Mouse (Mus musculus): ENCODE data around the gene Lrsam1.

The Lrsam1 gene

GRCm38 (mm10) chr2:32903470-32903869 is 57.9 kb downstream of the Lrsam1 start:
- ATAC-seq (ENCODE audit: insufficient number of reproducible peaks, low FRiP score, low TSS enrichment): no peak

- no peak for ATAC-seq (ENCODE audit: insufficient number of reproducible peaks, low FRiP score, low TSS enrichment)
Observed at GRCm38 (mm10) chr2:32902126-32902525, 59.3 kb downstream of the Lrsam1 start.

- ATAC-seq (ENCODE audit: insufficient number of reproducible peaks, low FRiP score, low TSS enrichment): no peak
Observed at GRCm38 (mm10) chr2:32898983-32899382, 62.4 kb downstream of the Lrsam1 start.

GRCm38 (mm10) chr2:32896507-32897147 is 64.8 kb downstream of the Lrsam1 start:
- no peak for ATAC-seq (ENCODE audit: insufficient number of reproducible peaks, low FRiP score, low TSS enrichment)

DNA sequence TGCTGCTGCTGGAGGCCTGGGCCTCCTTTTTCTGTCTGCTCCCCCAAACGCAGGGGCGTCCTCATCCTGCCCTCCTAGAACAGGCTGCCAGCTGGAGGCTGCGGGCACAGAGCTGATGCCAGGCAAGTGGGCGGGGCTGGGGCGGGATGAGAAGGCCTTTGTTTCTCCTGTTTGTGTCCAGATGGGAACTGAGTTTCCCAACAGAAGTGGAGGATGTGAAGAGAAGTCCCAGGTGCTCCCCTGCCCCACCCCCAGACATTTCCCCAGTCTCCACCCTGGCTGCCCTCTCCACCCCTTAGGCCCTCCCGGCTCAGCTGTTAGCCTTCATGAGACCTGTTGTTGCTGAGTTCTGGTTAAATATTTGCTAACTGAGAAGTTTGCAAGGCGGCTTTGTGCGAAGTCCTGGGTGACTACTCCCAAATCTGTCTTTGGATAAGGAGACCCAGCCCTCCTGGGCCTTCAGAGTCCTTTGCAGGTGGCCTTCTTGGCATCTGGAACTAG is 65.8 kb downstream of the Lrsam1 start:
- ATAC-seq (ENCODE audit: insufficient number of reproducible peaks, low FRiP score, low TSS enrichment): no peak

- ATAC-seq (ENCODE audit: insufficient number of reproducible peaks, low FRiP score, low TSS enrichment): no peak
Observed at GRCm38 (mm10) chr2:32894097-32894496, 67.3 kb downstream of the Lrsam1 start.

- no peak for ATAC-seq (ENCODE audit: insufficient number of reproducible peaks, low FRiP score, low TSS enrichment)
Observed at GRCm38 (mm10) chr2:32892490-32892889, 68.9 kb downstream of the Lrsam1 start.

DNA sequence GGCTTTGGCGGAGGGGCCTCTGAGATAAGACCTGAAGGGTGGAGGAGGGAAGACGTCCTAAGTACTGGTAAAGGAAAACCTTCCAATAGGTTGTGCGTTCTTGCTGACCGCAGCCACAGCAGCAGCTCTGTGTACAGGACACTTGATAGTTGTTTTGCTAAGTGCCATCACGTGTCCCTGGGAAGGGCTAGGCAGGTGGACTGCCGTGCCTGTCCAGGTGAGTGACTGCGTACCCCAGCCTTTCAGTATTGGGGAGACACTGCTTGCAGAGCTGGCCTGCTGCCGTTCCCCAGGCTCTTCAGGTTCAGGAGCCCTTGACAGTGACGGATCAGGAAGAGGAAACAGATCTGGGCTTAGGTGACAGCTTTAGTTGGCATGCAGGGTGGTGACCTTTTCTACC is 70.1 kb downstream of the Lrsam1 start:
- ATAC-seq (ENCODE audit: insufficient number of reproducible peaks, low FRiP score, low TSS enrichment): no peak

DNA sequence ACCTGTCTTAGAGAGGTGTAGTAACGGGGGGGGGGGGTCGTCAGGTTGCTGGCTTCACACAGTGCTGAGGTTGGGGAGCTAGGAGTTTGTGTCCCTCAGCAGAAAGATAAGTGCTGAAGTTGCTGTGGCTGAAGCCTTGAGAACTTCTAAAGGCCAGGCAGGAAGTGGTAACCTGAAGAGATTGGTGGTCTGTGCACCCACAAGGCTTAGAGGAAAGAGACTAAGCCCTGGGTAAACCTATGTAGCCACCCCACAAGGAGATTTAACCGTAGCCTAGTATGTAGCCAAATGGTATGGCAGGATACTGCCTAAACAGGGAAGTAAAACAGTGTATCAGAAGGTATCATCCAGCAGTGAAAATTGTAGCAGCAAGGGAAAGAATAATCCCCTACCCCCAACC is 71.1 kb downstream of the Lrsam1 start:
- ATAC-seq (ENCODE audit: insufficient number of reproducible peaks, low FRiP score, low TSS enrichment): no peak

- no peak for ATAC-seq (ENCODE audit: insufficient number of reproducible peaks, low FRiP score, low TSS enrichment)
Observed at GRCm38 (mm10) chr2:32888551-32888950, 72.9 kb downstream of the Lrsam1 start.

DNA sequence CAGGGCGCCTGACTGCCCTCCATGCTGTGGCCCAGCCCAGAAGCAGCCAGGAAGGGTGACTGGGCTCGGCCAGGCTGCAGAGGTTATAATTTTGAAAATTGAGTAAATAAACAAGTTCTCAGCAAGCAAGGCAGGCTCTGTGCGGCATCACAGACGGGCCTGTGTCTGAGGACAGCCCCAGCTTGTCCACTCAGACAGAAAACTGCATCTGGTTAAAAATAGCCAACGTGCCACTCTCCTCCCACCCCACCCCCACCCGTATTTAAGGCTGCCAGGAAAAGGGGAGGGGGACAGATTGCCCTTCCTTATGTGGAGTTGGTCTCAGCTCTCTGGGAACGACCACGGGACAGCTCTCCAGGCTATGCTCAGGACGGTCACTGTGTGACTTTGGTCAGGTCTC is 73.4 kb downstream of the Lrsam1 start:
- ATAC-seq (ENCODE audit: insufficient number of reproducible peaks, low FRiP score, low TSS enrichment): no peak

- no peak for ATAC-seq (ENCODE audit: insufficient number of reproducible peaks, low FRiP score, low TSS enrichment)
Observed at GRCm38 (mm10) chr2:32884745-32885144, 76.7 kb downstream of the Lrsam1 start.

DNA sequence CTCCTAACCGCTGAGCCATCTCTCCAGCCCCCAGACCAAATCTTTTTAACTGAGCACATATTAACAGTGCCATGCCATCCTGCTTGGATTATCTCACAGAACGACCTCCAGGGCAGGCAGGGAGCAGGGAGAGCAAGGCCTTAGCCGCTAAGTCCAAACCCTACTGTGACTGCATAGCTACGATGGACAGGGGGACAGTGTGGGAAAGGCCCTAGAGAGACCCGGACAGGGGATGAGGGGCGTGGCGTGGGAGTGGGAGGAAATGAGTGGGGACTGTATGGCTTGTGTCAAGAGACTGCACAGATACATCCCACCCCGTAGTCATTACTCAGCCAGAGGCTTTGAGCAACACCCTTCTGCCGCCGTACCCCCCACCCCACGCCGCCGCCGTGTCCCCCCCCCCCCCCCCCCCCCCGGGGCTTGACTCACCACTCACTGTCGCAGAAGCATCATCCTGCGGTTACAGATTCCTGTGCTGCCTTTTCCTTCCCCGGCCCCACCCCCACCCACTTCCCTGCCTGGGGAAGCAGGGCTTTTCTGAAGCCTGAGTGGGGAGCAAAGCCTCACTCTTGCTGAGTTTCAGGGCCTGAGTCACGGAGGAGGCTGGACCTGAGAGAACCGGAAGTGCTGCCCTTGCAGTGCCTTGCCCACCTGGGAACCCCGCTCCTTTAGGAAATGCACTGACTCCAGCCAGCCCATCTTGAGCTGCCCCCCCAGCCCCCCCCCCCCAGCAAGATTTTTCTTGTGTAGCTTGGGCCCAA is 79.0 kb downstream of the Lrsam1 start:
- ATAC-seq (ENCODE audit: insufficient number of reproducible peaks, low FRiP score, low TSS enrichment): no peak

GRCm38 (mm10) chr2:32881723-32882122 is 79.7 kb downstream of the Lrsam1 start:
- no peak for ATAC-seq (ENCODE audit: insufficient number of reproducible peaks, low FRiP score, low TSS enrichment)

DNA sequence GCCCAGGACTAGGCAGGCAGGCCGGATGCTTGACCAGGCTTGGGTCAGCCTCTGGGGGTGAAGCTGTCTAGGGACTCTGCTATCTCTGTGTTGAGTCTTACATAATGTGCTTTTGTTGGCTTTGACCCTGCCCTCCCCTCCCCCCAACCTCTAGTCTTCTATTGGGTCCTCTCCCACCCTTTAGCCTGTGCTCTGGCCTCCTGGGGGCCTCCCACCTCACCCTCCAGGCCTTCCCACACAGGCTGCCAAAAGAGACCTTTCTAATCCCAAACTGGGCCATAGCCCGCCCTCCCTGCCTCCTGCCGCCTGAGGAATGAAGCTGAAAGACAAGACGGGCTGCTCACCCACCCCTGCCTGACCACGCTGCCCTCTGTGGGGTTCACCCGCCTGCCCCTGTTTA is 80.4 kb downstream of the Lrsam1 start:
- no peak for ATAC-seq (ENCODE audit: insufficient number of reproducible peaks, low FRiP score, low TSS enrichment)

DNA sequence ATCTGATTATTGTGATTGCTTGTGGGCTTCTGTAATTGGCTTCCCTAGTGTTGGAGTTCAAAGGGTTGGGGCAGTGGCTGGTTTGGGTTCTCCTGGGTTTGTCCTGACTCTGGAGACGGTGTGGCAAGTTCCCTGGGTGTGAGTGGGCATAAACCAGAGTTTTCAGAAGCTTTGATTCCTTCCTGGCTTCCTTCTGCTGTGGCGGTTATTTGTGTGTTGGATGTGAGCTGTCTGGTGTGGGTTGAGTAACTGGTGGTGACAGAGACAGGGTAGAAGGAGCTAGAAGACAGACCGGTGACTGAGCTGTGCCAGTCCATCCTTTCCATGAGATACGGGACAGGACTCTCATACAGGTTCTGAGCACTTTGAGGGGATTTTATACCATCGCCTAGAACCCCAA is 81.8 kb downstream of the Lrsam1 start:
- no peak for ATAC-seq (ENCODE audit: insufficient number of reproducible peaks, low FRiP score, low TSS enrichment)

DNA sequence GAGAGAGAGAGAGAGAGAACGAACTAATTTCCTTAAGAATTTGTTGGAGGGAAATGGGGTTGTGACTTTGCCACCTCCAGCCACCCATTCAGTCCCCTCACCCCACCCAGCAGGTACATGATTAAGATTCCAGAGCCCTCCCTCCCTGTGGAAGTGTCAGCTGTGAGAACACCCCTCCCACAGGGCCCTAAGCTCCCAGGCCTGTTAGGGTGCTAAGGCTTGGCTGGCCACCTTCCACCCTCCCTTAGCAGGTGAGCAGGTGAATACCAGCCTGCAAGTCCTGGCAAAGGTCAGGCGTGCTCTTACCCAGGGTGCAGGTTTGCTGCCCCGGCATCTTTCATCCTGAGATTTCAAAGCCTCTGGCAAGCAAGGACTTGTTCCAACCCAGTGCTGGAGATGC is 83.0 kb downstream of the Lrsam1 start:
- ATAC-seq (ENCODE audit: insufficient number of reproducible peaks, low FRiP score, low TSS enrichment): no peak

DNA sequence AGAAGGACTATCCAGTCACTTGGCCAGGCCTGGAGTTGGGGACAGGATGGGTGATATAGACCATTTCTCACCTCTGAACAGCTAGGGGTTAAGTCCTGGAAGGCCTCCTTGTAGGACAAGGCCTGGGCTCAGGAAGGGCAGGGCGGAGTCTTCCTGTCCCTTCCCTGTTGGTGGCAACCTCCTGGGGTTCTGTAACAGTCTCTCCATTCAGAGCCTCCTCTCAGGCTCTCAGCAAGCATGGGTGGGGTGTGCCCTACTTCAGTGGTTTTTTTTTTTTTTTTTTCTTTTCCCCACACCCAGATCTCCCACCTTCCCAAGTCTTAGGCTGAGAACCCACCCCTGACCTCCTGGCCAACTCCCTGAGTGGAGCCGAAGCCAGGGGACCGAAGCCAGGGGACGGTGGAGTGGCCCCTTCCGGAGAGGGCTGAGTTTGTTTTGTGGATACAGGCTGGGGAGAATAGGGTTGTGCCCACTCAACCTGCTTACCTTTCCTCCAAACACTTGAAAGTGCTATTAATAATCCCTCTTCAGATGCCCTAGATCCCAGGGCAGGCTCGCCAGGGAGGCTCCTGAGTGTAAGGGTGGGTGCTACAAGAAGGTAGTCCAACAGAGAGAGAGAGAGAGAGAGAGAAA is 83.5 kb downstream of the Lrsam1 start:
- no peak for ATAC-seq (ENCODE audit: insufficient number of reproducible peaks, low FRiP score, low TSS enrichment)

- no peak for ATAC-seq (ENCODE audit: insufficient number of reproducible peaks, low FRiP score, low TSS enrichment)
Observed at GRCm38 (mm10) chr2:32877303-32877702, 84.1 kb downstream of the Lrsam1 start.

- 0 out of 2 replicates have a peak, but pooled peaks have one; percentile 21 for ATAC-seq (ENCODE audit: insufficient number of reproducible peaks, low FRiP score, low TSS enrichment)
Observed at GRCm38 (mm10) chr2:32876490-32877302, 84.7 kb downstream of the Lrsam1 start.

Data from cerebellum, adult (tissue).